Mouse (Mus musculus) MN1 (cell line): ENCODE data around the gene Pou6f2.

Source experiments
- DNase-seq: peaks from one replicate; pipeline ENCODE4 v3.0.0-alpha.2; 2016; ENCODE audit warnings: low spot score

The Pou6f2 gene

GRCm38 (mm10) chr13:18218566-18219234 is 178.8 kb downstream of the Pou6f2 start:
- peak; percentile 66 for DNase-seq

GRCm38 (mm10) chr13:18211242-18211641 is 186.2 kb downstream of the Pou6f2 start:
- no peak for DNase-seq

- DNase-seq = no peak
Observed at GRCm38 (mm10) chr13:18204476-18205250, 192.8 kb downstream of the Pou6f2 start.

DNA sequence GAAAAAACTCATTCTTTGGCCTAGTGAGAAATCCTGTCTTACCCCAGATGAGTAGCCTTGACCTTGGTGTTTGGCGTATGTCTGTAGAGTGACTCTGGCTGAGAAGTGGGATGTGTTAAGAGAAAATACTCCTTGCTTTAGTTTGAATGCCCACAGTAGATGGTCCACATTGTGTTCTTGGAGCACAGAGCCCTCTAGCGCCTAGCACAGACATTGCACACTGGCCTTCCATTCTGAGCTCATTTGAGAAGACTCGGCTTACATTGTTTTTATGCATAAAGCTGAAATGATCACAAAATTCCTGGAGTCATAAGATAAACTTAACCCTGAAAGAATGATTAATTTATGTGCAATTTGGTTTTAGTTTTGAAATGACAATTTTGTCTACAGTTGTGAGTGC is 223.5 kb downstream of the Pou6f2 start:
- DNase-seq = no peak

DNA sequence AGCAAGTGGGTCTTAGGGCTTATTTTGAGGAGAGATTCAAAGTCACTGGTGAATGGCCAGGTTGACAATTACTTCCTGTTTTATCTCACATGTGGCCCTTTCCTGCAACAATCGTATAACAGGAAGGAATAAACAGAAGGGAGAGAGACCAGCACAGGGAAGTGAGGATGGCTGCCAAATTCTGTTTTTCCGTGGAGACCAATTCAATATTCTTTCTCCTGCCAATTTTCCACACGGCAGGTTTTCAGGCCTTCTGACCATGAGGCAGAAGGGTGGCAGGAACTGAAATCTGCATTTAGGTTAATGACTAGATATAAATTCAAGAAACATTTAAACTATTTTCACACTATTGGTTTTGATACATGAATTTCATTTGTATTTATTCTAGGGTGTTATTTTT is 224.5 kb downstream of the Pou6f2 start:
- no peak for DNase-seq

DNA sequence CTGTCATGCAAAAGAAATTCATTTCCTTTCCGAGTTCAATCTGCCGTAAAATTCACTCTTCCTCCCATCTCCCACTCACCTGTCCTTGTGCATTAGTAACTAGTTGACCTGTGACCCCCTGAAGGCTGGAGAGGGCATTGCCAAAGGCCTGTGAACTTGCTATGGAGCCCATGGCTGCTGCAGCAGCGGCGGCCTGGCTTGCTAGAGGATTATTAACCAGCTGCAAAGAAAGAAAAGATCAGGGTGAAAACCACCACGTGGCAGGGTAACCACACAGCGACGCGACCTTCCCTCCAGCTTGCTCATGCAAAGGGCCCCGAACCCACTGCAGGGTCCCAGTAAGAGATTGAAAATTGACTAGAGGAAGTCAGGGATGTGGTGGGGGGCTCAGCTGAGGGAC is 225.2 kb downstream of the Pou6f2 start:
- no peak for DNase-seq

DNA sequence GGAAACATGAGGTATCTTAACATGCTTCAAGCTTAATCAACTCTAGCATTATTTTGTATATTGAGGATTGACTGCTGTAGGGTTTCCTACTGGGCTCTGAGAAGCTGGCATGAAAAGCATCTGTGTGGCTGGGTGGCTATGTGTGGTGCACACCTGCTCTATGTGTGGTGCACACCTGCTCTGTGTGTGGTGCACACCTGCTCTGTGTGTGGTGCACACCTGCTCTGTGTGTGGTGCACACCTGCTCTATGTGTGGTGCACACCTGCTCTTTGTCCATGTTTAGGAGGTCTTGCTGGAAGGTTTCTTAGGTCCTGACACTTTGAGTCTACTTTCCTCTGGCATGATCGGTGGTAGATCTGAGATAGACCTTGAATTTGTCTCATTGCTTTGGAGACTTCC is 233.3 kb downstream of the Pou6f2 start:
- DNase-seq = no peak

- no peak for DNase-seq
Observed at GRCm38 (mm10) chr13:18160566-18160965, 236.9 kb downstream of the Pou6f2 start.

- no peak for DNase-seq
Observed at GRCm38 (mm10) chr13:18153949-18154582, 243.4 kb downstream of the Pou6f2 start.

DNA sequence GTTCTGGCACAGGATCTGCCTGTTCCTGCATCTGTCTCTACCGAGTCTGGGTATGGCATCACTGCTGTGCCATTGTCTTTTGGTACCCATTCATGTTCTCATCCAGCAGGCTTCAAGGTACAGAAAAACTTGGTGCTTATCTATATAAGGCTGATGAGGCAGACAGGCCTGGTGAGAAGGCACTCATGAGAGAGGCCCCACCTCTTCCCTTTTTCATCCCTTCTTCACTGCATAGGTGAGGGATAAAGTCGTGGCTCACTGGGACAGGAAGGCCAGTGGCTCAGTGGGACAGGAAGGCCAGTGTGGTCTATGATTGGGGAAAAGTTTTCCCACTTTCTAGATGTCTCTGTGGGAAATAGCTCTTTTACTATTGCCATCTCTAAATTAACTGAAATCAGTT is 263.8 kb downstream of the Pou6f2 start:
- no peak for DNase-seq

GRCm38 (mm10) chr13:18133193-18133592 is 264.3 kb downstream of the Pou6f2 start:
- no peak for DNase-seq

GRCm38 (mm10) chr13:18131324-18131723 is 266.2 kb downstream of the Pou6f2 start:
- no peak for DNase-seq

- DNase-seq = no peak
Observed at GRCm38 (mm10) chr13:18129697-18130096, 267.8 kb downstream of the Pou6f2 start.

DNA sequence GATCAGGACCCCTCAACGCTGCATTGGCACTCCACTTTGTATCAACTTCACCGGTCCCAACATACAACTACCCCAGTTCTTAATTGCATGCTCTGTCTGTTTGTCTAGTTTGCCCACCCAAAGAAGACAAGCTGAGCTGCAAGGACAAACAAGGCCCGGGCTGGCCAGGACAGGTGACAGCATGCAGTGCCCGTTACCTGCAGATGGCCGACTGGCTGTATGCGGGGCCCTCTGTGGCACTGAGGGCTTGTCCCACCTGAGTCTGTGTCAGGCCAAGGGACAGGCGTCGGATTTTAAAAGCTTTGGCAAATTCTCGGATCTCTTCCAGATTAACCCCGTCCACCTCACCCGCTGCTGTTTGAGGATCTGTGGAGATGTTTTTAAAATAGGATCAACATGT is 268.7 kb downstream of the Pou6f2 start:
- no peak for DNase-seq

- no peak for DNase-seq
Observed at GRCm38 (mm10) chr13:18128053-18128452, 269.4 kb downstream of the Pou6f2 start.

- no peak for DNase-seq
Observed at GRCm38 (mm10) chr13:18126111-18126510, 271.4 kb downstream of the Pou6f2 start.

GRCm38 (mm10) chr13:18125226-18126000 is 272.1 kb downstream of the Pou6f2 start:
- no peak for DNase-seq

- DNase-seq = peak; percentile 7
Observed at GRCm38 (mm10) chr13:18124368-18124767, 273.1 kb downstream of the Pou6f2 start.

GRCm38 (mm10) chr13:18120406-18120805 is 277.1 kb downstream of the Pou6f2 start:
- DNase-seq = no peak

GRCm38 (mm10) chr13:18081443-18082119 is 315.9 kb downstream of the Pou6f2 start:
- DNase-seq = no peak
